Comparison of ENCODE assay signal across 16 mouse cellular contexts in the genomic region with DNA sequence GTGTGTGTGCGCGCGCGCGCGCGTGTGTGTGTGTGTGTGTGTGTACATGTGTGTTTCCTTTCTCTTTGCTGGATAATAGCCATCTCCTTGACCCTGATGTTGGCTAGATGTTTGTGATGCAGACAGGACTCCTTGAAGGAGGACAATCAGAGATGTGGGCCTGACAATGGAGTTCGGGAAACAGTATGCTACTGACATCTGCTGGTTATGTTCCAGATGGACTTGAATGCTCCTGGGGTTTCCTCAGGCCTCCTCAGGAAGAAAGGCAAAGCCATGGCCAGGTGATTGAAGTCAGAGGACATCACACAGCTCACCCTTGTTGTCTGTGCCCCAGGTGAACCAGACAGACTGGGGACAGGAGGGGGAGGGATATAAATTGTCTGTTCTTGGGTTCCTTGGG.
DNase-seq lines count a peak whose midpoint lies in the region; ATAC-seq and TF ChIP-seq lines count a peak whose summit lies in the region.
"Had no signal": no experiment of that assay in that cellular context is flagged by ENCODE, and none has a peak within 500 bp of the region (broad histone marks: within the 10 kb centered on the region; RNA-seq: fewer than 3 reads in every experiment).

No protein-coding gene starts in this region.

- no peaks in the 10 kb centered on the region for H3K4me1 ChIP-seq in kidney, adult 2 months (ENCODE audit: control insufficient read depth, insufficient read depth, low read length)
- no peaks in the 10 kb centered on the region for H3K4me1 ChIP-seq in midbrain, postnatal 0 days (ENCODE audit: insufficient read depth, low read length)
- no peaks in the 10 kb centered on the region for H3K4me1 ChIP-seq in midbrain, embryonic 14.5 days (ENCODE audit: control insufficient read depth, insufficient read depth, low read length)
- no peaks in the 10 kb centered on the region for H3K4me1 ChIP-seq in stomach, postnatal 0 days (replicated peaks; ENCODE audit: control insufficient read depth, insufficient read depth)
- H3K4me1 ChIP-seq: heart, embryonic 15.5 days; hindbrain, embryonic 15.5 days; kidney, embryonic 15.5 days; liver, embryonic 15.5 days had no signal

- peak; percentile 2 for DNase-seq in kidney, adult 2 months
- DNase-seq in kidney, postnatal 36 days, result no peak
- no peak for DNase-seq in midbrain, postnatal 0 days (ENCODE audit: low spot score)
- no peak for DNase-seq in midbrain, embryonic 14.5 days
- DNase-seq in brain, embryonic 14.5 days (ENCODE audit: low read depth), result no peak
- DNase-seq in stomach, postnatal 0 days (ENCODE audit: low spot score), result no peak
- no peak for DNase-seq in adrenal gland, adult 18-20 months (ENCODE audit: low spot score in 2 of 2)
- DNase-seq: adrenal gland, postnatal 25 days; layer of hippocampus, postnatal 36 days; right cerebral cortex, postnatal 25 days had no signal

- H3K36me3 ChIP-seq in kidney, adult 2 months (ENCODE audit: control insufficient read depth, insufficient read depth, low read length), result no peaks in the 10 kb centered on the region
- no peaks in the 10 kb centered on the region for H3K36me3 ChIP-seq in midbrain, postnatal 0 days (ENCODE audit: insufficient read depth, low read length)
- no peaks in the 10 kb centered on the region for H3K36me3 ChIP-seq in midbrain, embryonic 14.5 days (ENCODE audit: control insufficient read depth, insufficient read depth, low read length)
- no peaks in the 10 kb centered on the region for H3K36me3 ChIP-seq in stomach, postnatal 0 days (ENCODE audit: control insufficient read depth, insufficient read depth, low read length)
- H3K36me3 ChIP-seq: heart, embryonic 15.5 days; hindbrain, embryonic 15.5 days; kidney, embryonic 15.5 days; liver, embryonic 15.5 days had no signal

- TF ChIP-seq CTCF in kidney, adult 2 months (conservative IDR thresholded peaks at IDR 0.05; ENCODE audit: insufficient read depth, insufficient read length, low read depth, low read length), result no peak
- TF ChIP-seq CTCF in midbrain, postnatal 0 days (IDR thresholded peaks at IDR 0.05), result peak; percentile 30; the same call in 1 of the 2 replicates
- TF ChIP-seq CTCF in brain, embryonic 14.5 days (IDR thresholded peaks at IDR 0.05; ENCODE audit: borderline replicate concordance, extremely low read depth, insufficient read depth, insufficient read length), result peak; percentile 3; the same call in 1 of the 2 replicates
- TF ChIP-seq CTCF in stomach, postnatal 0 days (IDR thresholded peaks at IDR 0.05; ENCODE audit: low read depth), result peak; percentile 60

- ATAC-seq in midbrain, postnatal 0 days (ENCODE audit: low FRiP score), result no peak
- ATAC-seq in midbrain, embryonic 14.5 days (ENCODE audit: low FRiP score, low TSS enrichment), result no peak
- ATAC-seq in stomach, postnatal 0 days (ENCODE audit: low FRiP score, low TSS enrichment), result no peak
- no peak for ATAC-seq in megakaryocyte-erythroid progenitor cell, adult 5-6 weeks (replicated peaks; ENCODE audit: low FRiP score, low TSS enrichment, poor library complexity, severe bottlenecking)
- ATAC-seq: CD4-positive, CD25-positive, alpha-beta regulatory T cell, adult 4 months had no signal

- WGBS in kidney, adult 2 months, result 85% methylated on average over 8 of the region's 8 CpGs
- WGBS in midbrain, postnatal 0 days, result 98% methylated on average over 7 of the region's 8 CpGs
- WGBS in midbrain, embryonic 14.5 days, result 80% methylated on average over 8 of the region's 8 CpGs
- WGBS in stomach, postnatal 0 days, result 87% methylated on average over 7 of the region's 8 CpGs

- no peak overlapping the region for H3K27ac ChIP-seq in kidney, adult 2 months (ENCODE audit: insufficient read depth, low read depth, low read length)
- H3K27ac ChIP-seq in midbrain, postnatal 0 days (ENCODE audit: low read depth, low read length), result no peak overlapping the region
- H3K27ac ChIP-seq in midbrain, embryonic 14.5 days (replicated peaks; ENCODE audit: low read depth, low read length), result no peak overlapping the region
- no peak overlapping the region for H3K27ac ChIP-seq in stomach, postnatal 0 days (replicated peaks)
- H3K27ac ChIP-seq: heart, embryonic 15.5 days; hindbrain, embryonic 15.5 days; kidney, embryonic 15.5 days; liver, embryonic 15.5 days had no signal

- no peak overlapping the region for H3K4me2 ChIP-seq in midbrain, postnatal 0 days (ENCODE audit: low read depth, low read length, poor library complexity, severe bottlenecking)
- no peak overlapping the region for H3K4me2 ChIP-seq in midbrain, embryonic 14.5 days (ENCODE audit: low read length)
- no peak overlapping the region for H3K4me2 ChIP-seq in stomach, postnatal 0 days (replicated peaks; ENCODE audit: low read depth)
- H3K4me2 ChIP-seq: heart, embryonic 15.5 days; hindbrain, embryonic 15.5 days; kidney, embryonic 15.5 days; liver, embryonic 15.5 days had no signal

- no peaks in the 10 kb centered on the region for H3K27me3 ChIP-seq in kidney, adult 2 months (replicated peaks; ENCODE audit: control insufficient read depth, insufficient read depth, low read length)
- H3K27me3 ChIP-seq in midbrain, postnatal 0 days (ENCODE audit: insufficient read depth, low read length), result no peaks in the 10 kb centered on the region
- H3K27me3 ChIP-seq in midbrain, embryonic 14.5 days (ENCODE audit: control insufficient read depth, insufficient read depth, low read length), result no peaks in the 10 kb centered on the region
- no peaks in the 10 kb centered on the region for H3K27me3 ChIP-seq in stomach, postnatal 0 days (ENCODE audit: control insufficient read depth, insufficient read depth, low read length)
- H3K27me3 ChIP-seq: heart, embryonic 15.5 days; hindbrain, embryonic 15.5 days; kidney, embryonic 15.5 days; liver, embryonic 15.5 days had no signal

- H3K4me3 ChIP-seq in kidney, adult 2 months (ENCODE audit: insufficient read depth, low read depth, low read length), result no peak overlapping the region
- no peak overlapping the region for H3K4me3 ChIP-seq in midbrain, postnatal 0 days (ENCODE audit: low read depth, low read length)
- no peak overlapping the region for H3K4me3 ChIP-seq in midbrain, embryonic 14.5 days (replicated peaks; ENCODE audit: low read depth, low read length)
- no peak overlapping the region for H3K4me3 ChIP-seq in stomach, postnatal 0 days (ENCODE audit: low read depth, low read length)
- H3K4me3 ChIP-seq: heart, embryonic 15.5 days; hindbrain, embryonic 15.5 days; kidney, embryonic 15.5 days; liver, embryonic 15.5 days had no signal

- no peak for TF ChIP-seq POLR2A in kidney, adult 2 months (IDR thresholded peaks at IDR 0.05; ENCODE audit: low read depth, low read length)
- TF ChIP-seq POLR2A in brain, embryonic 14.5 days (IDR thresholded peaks at IDR 0.05; ENCODE audit: borderline replicate concordance, extremely low read depth, insufficient read depth, insufficient read length, poor library complexity, severe bottlenecking), result no peak

- H3K9ac ChIP-seq in midbrain, postnatal 0 days (replicated peaks; ENCODE audit: low read length, poor library complexity, severe bottlenecking), result no peak overlapping the region
- H3K9ac ChIP-seq in midbrain, embryonic 14.5 days (replicated peaks; ENCODE audit: low read length), result no peak overlapping the region
- no peak overlapping the region for H3K9ac ChIP-seq in stomach, postnatal 0 days (ENCODE audit: low read length)
- H3K9ac ChIP-seq: heart, embryonic 15.5 days; hindbrain, embryonic 15.5 days; kidney, embryonic 15.5 days; liver, embryonic 15.5 days had no signal

- no peaks in the 10 kb centered on the region for H3K9me3 ChIP-seq in midbrain, postnatal 0 days (ENCODE audit: low read length)
- no peaks in the 10 kb centered on the region for H3K9me3 ChIP-seq in midbrain, embryonic 14.5 days (ENCODE audit: control insufficient read depth, low read length)
- H3K9me3 ChIP-seq in stomach, postnatal 0 days (ENCODE audit: control insufficient read depth, low read length), result no peaks in the 10 kb centered on the region
- H3K9me3 ChIP-seq: heart, embryonic 15.5 days; hindbrain, embryonic 15.5 days; kidney, embryonic 15.5 days; liver, embryonic 15.5 days had no signal

- TF ChIP-seq EP300 in stomach, postnatal 0 days (optimal IDR thresholded peaks at IDR 0.05), result no peak
